Mouse (Mus musculus): ENCODE data around the gene Hsdl1.

GRCm38 (mm10) chr8:119580441-119581161, 5.6 kb upstream of the Hsdl1 start:
- TF ChIP-seq POLR2A (IDR thresholded peaks at IDR 0.05; ENCODE audit: control insufficient read depth, extremely low read depth, insufficient read depth, low read length, poor library complexity) (no peak), CTCF (IDR thresholded peaks at IDR 0.05; ENCODE audit: borderline replicate concordance, control insufficient read depth, extremely low read depth, insufficient read depth, low read length, poor library complexity) (no peak)
